In genomic region chr2:74066652-74067051, GRCm38 (mm10) we compare ENCODE assay signal across 8 mouse cellular contexts.
DNase-seq lines count a peak whose midpoint lies in the region; ATAC-seq lines count a peak whose summit lies in the region.

No protein-coding gene starts in this region.

- H3K4me3 ChIP-seq in intestine, embryonic 16.5 days (ENCODE audit: low read length): no peak overlapping the region
- no peak overlapping the region for H3K4me3 ChIP-seq in midbrain, embryonic 11.5 days (ENCODE audit: low read depth, low read length)
- H3K4me3 ChIP-seq in stomach, embryonic 14.5 days (ENCODE audit: low read depth, low read length): no peak overlapping the region

- H3K4me1 ChIP-seq in intestine, embryonic 16.5 days (ENCODE audit: control insufficient read depth, insufficient read depth, low read length): no peaks in the 10 kb centered on the region
- no peaks in the 10 kb centered on the region for H3K4me1 ChIP-seq in midbrain, embryonic 11.5 days (ENCODE audit: control insufficient read depth, insufficient read depth, low read length)
- H3K4me1 ChIP-seq in stomach, embryonic 14.5 days (ENCODE audit: control insufficient read depth, insufficient read depth, low read length): no peaks in the 10 kb centered on the region

- H3K9ac ChIP-seq in intestine, embryonic 16.5 days (ENCODE audit: low read depth, low read length): no peak overlapping the region
- H3K9ac ChIP-seq in midbrain, embryonic 11.5 days (ENCODE audit: low read length): no peak overlapping the region
- no peak overlapping the region for H3K9ac ChIP-seq in stomach, embryonic 14.5 days (replicated peaks; ENCODE audit: low read depth, low read length)

- ATAC-seq in intestine, embryonic 16.5 days: peak; percentile 66; the same call in 1 of the 2 replicates
- ATAC-seq in midbrain, embryonic 11.5 days (ENCODE audit: low FRiP score): peak; percentile 46; the same call in 1 of the 2 replicates
- peak; percentile 58; the same call in 1 of the 2 replicates for ATAC-seq in stomach, embryonic 14.5 days (ENCODE audit: insufficient number of reproducible peaks, insufficient read depth, low FRiP score, low read depth)

- peak; percentile 22 to 25 for DNase-seq in urinary bladder, adult 18-20 months (ENCODE audit: low spot score in 2 of 2)
- DNase-seq in urinary bladder, postnatal 10 days (ENCODE audit: low spot score): no peak
- DNase-seq in embryo, embryonic 9.5 days (ENCODE audit: extremely low spot score): peak; percentile 68
- DNase-seq in heart, adult 11 months: peak; percentile 89
- DNase-seq in left cerebral cortex, adult 9 months (ENCODE audit: low spot score in 2 of 2): peak; percentile 14 to 82
- peak; percentile 95 for DNase-seq in midbrain, embryonic 11.5 days (ENCODE audit: low spot score, missing footprints)

- no peaks in the 10 kb centered on the region for H3K9me3 ChIP-seq in intestine, embryonic 16.5 days (ENCODE audit: control insufficient read depth, low read length)
- H3K9me3 ChIP-seq in midbrain, embryonic 11.5 days (ENCODE audit: control insufficient read depth, low read length): no peaks in the 10 kb centered on the region
- no peaks in the 10 kb centered on the region for H3K9me3 ChIP-seq in stomach, embryonic 14.5 days (ENCODE audit: control insufficient read depth, low read depth, low read length)

- WGBS in intestine, embryonic 16.5 days: 4% methylated on average over 11 of the region's 11 CpGs
- 5% methylated on average over 11 of the region's 11 CpGs for WGBS in midbrain, embryonic 11.5 days
- 4% methylated on average over 11 of the region's 11 CpGs for WGBS in stomach, embryonic 14.5 days

- H3K4me2 ChIP-seq in intestine, embryonic 16.5 days (ENCODE audit: low read depth, low read length): no peak overlapping the region
- H3K4me2 ChIP-seq in midbrain, embryonic 11.5 days: peak overlapping the region; percentile 5; the same call in 1 of the 2 replicates
- H3K4me2 ChIP-seq in stomach, embryonic 14.5 days (replicated peaks; ENCODE audit: low read depth, low read length): no peak overlapping the region

- H3K36me3 ChIP-seq in intestine, embryonic 16.5 days (ENCODE audit: control insufficient read depth, insufficient read depth, low read length): no peaks in the 10 kb centered on the region
- no peaks in the 10 kb centered on the region for H3K36me3 ChIP-seq in midbrain, embryonic 11.5 days (ENCODE audit: control insufficient read depth, insufficient read depth, low read length)
- H3K36me3 ChIP-seq in stomach, embryonic 14.5 days (ENCODE audit: control insufficient read depth, insufficient read depth, low read length): no peaks in the 10 kb centered on the region

- H3K27me3 ChIP-seq in intestine, embryonic 16.5 days (replicated peaks; ENCODE audit: control insufficient read depth, insufficient read depth, low read length): no peaks in the 10 kb centered on the region
- H3K27me3 ChIP-seq in midbrain, embryonic 11.5 days (ENCODE audit: control insufficient read depth, insufficient read depth, low read length): no peaks in the 10 kb centered on the region
- no peaks in the 10 kb centered on the region for H3K27me3 ChIP-seq in stomach, embryonic 14.5 days (ENCODE audit: control insufficient read depth, insufficient read depth, low read length)

- H3K27ac ChIP-seq in intestine, embryonic 16.5 days (ENCODE audit: low read length): no peak overlapping the region
- H3K27ac ChIP-seq in midbrain, embryonic 11.5 days (ENCODE audit: low read depth, low read length): no peak overlapping the region
- no peak overlapping the region for H3K27ac ChIP-seq in stomach, embryonic 14.5 days (ENCODE audit: low read length)
